In the genomic region with DNA sequence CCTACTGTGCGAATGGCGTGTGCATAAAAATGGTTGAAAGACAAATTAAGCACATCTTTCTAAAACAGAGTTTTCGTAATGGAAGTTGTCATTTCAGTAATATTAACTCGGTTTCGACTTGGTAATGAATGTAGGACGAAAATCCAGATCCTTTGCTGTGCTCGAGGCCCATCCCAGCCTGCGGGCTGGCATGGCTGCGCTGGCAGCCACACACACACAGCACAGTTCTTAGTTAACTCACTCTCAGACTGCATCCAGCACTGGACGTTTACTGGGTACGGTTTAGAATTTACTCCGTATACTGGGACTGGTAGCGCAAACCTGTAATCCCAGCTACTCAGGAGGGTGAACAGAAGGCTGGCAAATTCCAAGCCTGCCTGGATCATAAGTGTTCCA, we compare ENCODE assay signal across 8 mouse cellular contexts. TPM values are rescaled to one million over a fixed set of nuclear protein-coding genes. Genes with fewer than 3 reads are reported as not detected.
DNase-seq lines count a peak whose midpoint lies in the region; ATAC-seq lines count a peak whose summit lies in the region.

No protein-coding gene starts in this region.

- WGBS in heart, embryonic 11.5 days (ENCODE audit: insufficient replicate concordance), result 11% methylated on average over 13 of the region's 13 CpGs
- WGBS in limb, embryonic 12.5 days, result 10% methylated on average over 13 of the region's 13 CpGs
- 7% methylated on average over 13 of the region's 13 CpGs for WGBS in stomach, embryonic 15.5 days

- H3K27ac ChIP-seq in heart, embryonic 11.5 days (ENCODE audit: low read depth, low read length), result peak overlapping the region; percentile 96; the same call in 1 of the 2 replicates
- H3K27ac ChIP-seq in limb, embryonic 12.5 days, result peak overlapping the region; percentile 90
- peak overlapping the region; percentile 67 for H3K27ac ChIP-seq in stomach, embryonic 15.5 days

- H3K4me3 ChIP-seq in heart, embryonic 11.5 days (ENCODE audit: low read depth, low read length), result peak overlapping the region; percentile 92
- peak overlapping the region; percentile 87 for H3K4me3 ChIP-seq in limb, embryonic 12.5 days (replicated peaks)
- H3K4me3 ChIP-seq in stomach, embryonic 15.5 days (replicated peaks), result peak overlapping the region; percentile 82

- peaks cover 3% of the 10 kb centered on the region; the same call in 1 of the 2 replicates for H3K9me3 ChIP-seq in heart, embryonic 11.5 days (replicated peaks; ENCODE audit: control insufficient read depth, low read length)
- no peaks in the 10 kb centered on the region for H3K9me3 ChIP-seq in limb, embryonic 12.5 days
- no peaks in the 10 kb centered on the region for H3K9me3 ChIP-seq in stomach, embryonic 15.5 days

- peaks cover 5% of the 10 kb centered on the region; the same call in 1 of the 2 replicates for H3K36me3 ChIP-seq in heart, embryonic 11.5 days (ENCODE audit: control insufficient read depth, insufficient read depth, low read length)
- H3K36me3 ChIP-seq in limb, embryonic 12.5 days, result peaks cover 11% of the 10 kb centered on the region
- 0 out of 2 replicates have a peak, but pooled peaks cover 6% of the 10 kb centered on the region for H3K36me3 ChIP-seq in stomach, embryonic 15.5 days

- peak overlapping the region; percentile 85 for H3K4me2 ChIP-seq in heart, embryonic 11.5 days
- peak overlapping the region; percentile 82 for H3K4me2 ChIP-seq in limb, embryonic 12.5 days
- H3K4me2 ChIP-seq in stomach, embryonic 15.5 days, result peak overlapping the region; percentile 69

- ATAC-seq in heart, embryonic 11.5 days (replicated peaks; ENCODE audit: insufficient number of reproducible peaks, low FRiP score, low TSS enrichment), result peak; percentile 56; the same call in 1 of the 2 replicates
- peak; percentile 73 for ATAC-seq in limb, embryonic 12.5 days (ENCODE audit: insufficient number of reproducible peaks, insufficient read depth, low FRiP score, low TSS enrichment, low read depth)
- 0 out of 2 replicates have a peak, but pooled peaks have one; percentile 25 for ATAC-seq in stomach, embryonic 15.5 days (ENCODE audit: insufficient read depth, low FRiP score, low read depth)

- DNase-seq in heart, postnatal 25 days (ENCODE audit: low spot score), result no peak
- DNase-seq in thymus, postnatal 4 days, result peak; percentile 26
- no peak for DNase-seq in thymus, adult 18-20 months
- DNase-seq in urinary bladder, adult 18-20 months (ENCODE audit: low spot score in 2 of 2), result no peak
- no peak for DNase-seq in testis, postnatal 10 days (ENCODE audit: low spot score)

- H3K9ac ChIP-seq in heart, embryonic 11.5 days (ENCODE audit: low read depth, low read length), result peak overlapping the region; percentile 96
- H3K9ac ChIP-seq in limb, embryonic 12.5 days (replicated peaks), result peak overlapping the region; percentile 95
- H3K9ac ChIP-seq in stomach, embryonic 15.5 days, result peak overlapping the region; percentile 25; the same call in 1 of the 2 replicates

- no peaks in the 10 kb centered on the region for H3K27me3 ChIP-seq in heart, embryonic 11.5 days (ENCODE audit: control insufficient read depth, insufficient read depth, low read length)
- no peaks in the 10 kb centered on the region; the same call in 1 of the 2 replicates for H3K27me3 ChIP-seq in limb, embryonic 12.5 days
- no peaks in the 10 kb centered on the region for H3K27me3 ChIP-seq in stomach, embryonic 15.5 days (replicated peaks)

- H3K4me1 ChIP-seq in heart, embryonic 11.5 days (ENCODE audit: control insufficient read depth, insufficient read depth, low read length), result peaks cover 20% of the 10 kb centered on the region
- H3K4me1 ChIP-seq in limb, embryonic 12.5 days (replicated peaks), result peaks cover 21% of the 10 kb centered on the region
- peaks cover 33% of the 10 kb centered on the region for H3K4me1 ChIP-seq in stomach, embryonic 15.5 days

- intact Hi-C loops in heart, postnatal 25 days (cut with DNase I), result loop anchor here (1.0 to 5.0 kb wide), 2 partner anchors 59 to 69 kb away; a partner anchor contains a TSS

RNA-seq across cellular contexts. Expression of a gene that starts 0.5 kb away (rescaled TPM):
- 13.5 and 13.7 TPM in 2 replicates for polyA plus RNA-seq in heart, embryonic 11.5 days (2014; fragmentation: Nextera tagmentation; extraction: Ambion mirVana)
- 10 to 100 TPM; 28.4 to 34.4 TPM for total RNA-seq in heart, postnatal 25 days (2021)
- polyA plus RNA-seq in limb, embryonic 12.5 days (2016; fragmentation: Nextera tagmentation; extraction: Ambion mirVana), result 31.1 and 32.2 TPM in 2 replicates
- polyA plus RNA-seq in stomach, embryonic 15.5 days (2015; fragmentation: Nextera tagmentation; extraction: Ambion mirVana), result 23.2 and 23.3 TPM in 2 replicates

RNA-seq across cellular contexts. Expression of a gene that starts 22.8 kb away (rescaled TPM):
- polyA plus RNA-seq in heart, embryonic 11.5 days (2014; fragmentation: Nextera tagmentation; extraction: Ambion mirVana), result 0.80 and 1.0 TPM in 2 replicates
- under 1 TPM; 0.36 to 0.56 TPM for total RNA-seq in heart, postnatal 25 days (2021)
- polyA plus RNA-seq in limb, embryonic 12.5 days (2016; fragmentation: Nextera tagmentation; extraction: Ambion mirVana), result not detected in 2 replicates
- polyA plus RNA-seq in stomach, embryonic 15.5 days (2015; fragmentation: Nextera tagmentation; extraction: Ambion mirVana), result 7.0 and 10.0 TPM in 2 replicates

RNA-seq across cellular contexts. Expression of a gene that starts 38.3 kb away (rescaled TPM):
- polyA plus RNA-seq in heart, embryonic 11.5 days (2014; fragmentation: Nextera tagmentation; extraction: Ambion mirVana), result 1.5 TPM in 1 of 2 replicates, not detected in the other
- not detected for total RNA-seq in heart, postnatal 25 days (2021)
- 1.8 TPM in 1 of 2 replicates, not detected in the other for polyA plus RNA-seq in limb, embryonic 12.5 days (2016; fragmentation: Nextera tagmentation; extraction: Ambion mirVana)
- polyA plus RNA-seq in stomach, embryonic 15.5 days (2015; fragmentation: Nextera tagmentation; extraction: Ambion mirVana), result 1.0 TPM in 1 of 2 replicates, not detected in the other

RNA-seq across cellular contexts. Expression of a gene that starts 59.0 kb away (rescaled TPM):
- 3.5 and 3.9 TPM in 2 replicates for polyA plus RNA-seq in heart, embryonic 11.5 days (2014; fragmentation: Nextera tagmentation; extraction: Ambion mirVana)
- total RNA-seq in heart, postnatal 25 days (2021), result 100 to 1,000 TPM in 1 of 2 experiments, 10 to 100 TPM in 1; 94.1 to 109 TPM
- 7.4 and 8.3 TPM in 2 replicates for polyA plus RNA-seq in limb, embryonic 12.5 days (2016; fragmentation: Nextera tagmentation; extraction: Ambion mirVana)
- 6.2 and 6.9 TPM in 2 replicates for polyA plus RNA-seq in stomach, embryonic 15.5 days (2015; fragmentation: Nextera tagmentation; extraction: Ambion mirVana)

Comparison
In these comparisons a context has a peak if more than half of its experiments do, and no peak if none do; other contexts are left out.
1. H3K9ac ChIP-seq: peak in every context shown above with its lines; median percentile 96 in heart, embryonic 11.5 days; 95 in limb, embryonic 12.5 days; 25 in stomach, embryonic 15.5 days.